Mouse (Mus musculus): ENCODE data around the gene Flt1. TPM values are rescaled to one million over a fixed set of nuclear protein-coding genes. Genes with fewer than 3 reads are reported as not detected.

The Flt1 gene
- polyA plus RNA-seq, 2 experiments, result 1.1 to 1.9 TPM

DNA sequence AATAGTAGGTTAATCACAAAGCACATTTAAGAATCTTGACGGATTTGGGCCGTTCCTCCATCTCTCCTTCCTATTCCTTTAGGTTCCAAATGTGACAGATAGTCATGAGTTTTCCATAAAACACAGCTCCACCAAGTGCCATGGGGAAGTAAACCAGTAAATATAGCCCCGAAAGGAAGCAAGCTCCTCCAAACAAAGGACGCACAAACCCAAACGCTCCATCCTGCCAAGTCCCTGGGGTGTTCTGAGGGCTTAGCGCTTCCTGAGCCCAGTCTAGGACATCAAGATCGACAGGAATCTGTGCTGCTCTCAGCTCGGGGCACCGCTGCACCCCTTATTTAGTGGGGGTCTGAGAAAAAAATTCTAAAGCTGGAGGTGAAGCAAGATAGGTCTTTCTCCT, 141.2 kb downstream of the Flt1 start:
- Histone ChIP-seq H3K4me3 (ENCODE audit: insufficient read depth in 1 of 2, low read depth in 2 of 2, low read length in 2 of 2) (no peak overlapping the region), H3K9me3 (ENCODE audit: control insufficient read depth, low read length) (no peaks in the 10 kb centered on the region), H3K9ac (replicated peaks) (no peak overlapping the region), H3K27ac (no peak overlapping the region), H3K4me2 (ENCODE audit: low read depth) (no peak overlapping the region), H3K27me3 (ENCODE audit: control insufficient read depth, insufficient read depth, low read length) (no peaks in the 10 kb centered on the region), H3K36me3 (replicated peaks; ENCODE audit: control insufficient read depth, insufficient read depth, low read depth) (no peaks in the 10 kb centered on the region), H3K4me1 (replicated peaks; ENCODE audit: control insufficient read depth in 2 of 2, insufficient read depth in 2 of 2, low read length in 1 of 2) (no peaks in the 10 kb centered on the region)
- ATAC-seq (ENCODE audit: insufficient read depth) (no peak), DNase-seq (ENCODE audit: low read depth in 3 of 3, low spot score in 3 of 3) (no peak)
- 36% methylated on average over 9 of the region's 9 CpGs for WGBS (ENCODE audit: insufficient replicate concordance)
- TF ChIP-seq CTCF (IDR thresholded peaks at IDR 0.05; ENCODE audit: low read depth) (no peak), EP300 (IDR thresholded peaks at IDR 0.05; ENCODE audit: low read depth) (no peak)

DNA sequence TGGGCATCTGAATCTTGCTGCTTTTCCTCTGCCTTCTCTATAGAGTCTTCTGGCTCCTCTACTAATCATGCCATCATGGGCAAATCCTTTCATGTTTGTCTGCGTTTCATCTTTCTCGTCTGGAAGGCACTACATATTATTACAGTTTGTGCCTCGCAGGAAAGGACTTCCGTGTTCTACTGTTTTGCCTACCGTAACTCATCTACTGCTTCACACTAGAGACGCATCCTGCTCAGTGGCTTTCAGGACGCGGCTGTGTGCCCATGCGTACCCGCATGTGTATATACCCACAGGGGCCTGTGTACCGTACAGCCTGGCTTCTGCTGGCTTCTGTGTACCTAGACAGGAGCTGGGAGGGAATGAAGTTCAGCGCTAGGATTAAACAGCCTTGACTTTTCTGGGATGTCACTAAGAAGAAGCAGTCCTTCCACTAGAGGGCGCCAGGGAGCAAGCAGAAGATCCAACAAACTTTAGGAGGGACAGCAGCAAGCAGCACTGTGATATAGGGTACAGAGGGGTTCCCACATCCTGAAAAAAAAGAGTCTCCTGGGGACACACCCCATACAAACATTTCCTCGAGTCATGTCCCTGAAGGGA, 142.0 kb downstream of the Flt1 start:
- no peak for ATAC-seq (ENCODE audit: insufficient read depth)
- Histone ChIP-seq H3K27ac (no peak overlapping the region), H3K4me3 (ENCODE audit: insufficient read depth in 1 of 2, low read depth in 2 of 2, low read length in 2 of 2) (no peak overlapping the region), H3K4me2 (ENCODE audit: low read depth) (no peak overlapping the region), H3K4me1 (replicated peaks; ENCODE audit: control insufficient read depth in 2 of 2, insufficient read depth in 2 of 2, low read length in 1 of 2) (no peaks in the 10 kb centered on the region), H3K9ac (replicated peaks) (no peak overlapping the region), H3K9me3 (ENCODE audit: control insufficient read depth, low read length) (no peaks in the 10 kb centered on the region), H3K27me3 (ENCODE audit: control insufficient read depth, insufficient read depth, low read length) (no peaks in the 10 kb centered on the region), H3K36me3 (replicated peaks; ENCODE audit: control insufficient read depth, insufficient read depth, low read depth) (no peaks in the 10 kb centered on the region)
- DNase-seq (ENCODE audit: low read depth in 3 of 3, low spot score in 3 of 3), result peak in 1 of 3 experiments; percentile 29
- TF ChIP-seq EP300 (IDR thresholded peaks at IDR 0.05; ENCODE audit: low read depth), result no peak
- TF ChIP-seq CTCF (IDR thresholded peaks at IDR 0.05; ENCODE audit: low read depth), result peak; percentile 90
- WGBS (ENCODE audit: insufficient replicate concordance), result 38% methylated on average over 14 of the region's 14 CpGs

DNA sequence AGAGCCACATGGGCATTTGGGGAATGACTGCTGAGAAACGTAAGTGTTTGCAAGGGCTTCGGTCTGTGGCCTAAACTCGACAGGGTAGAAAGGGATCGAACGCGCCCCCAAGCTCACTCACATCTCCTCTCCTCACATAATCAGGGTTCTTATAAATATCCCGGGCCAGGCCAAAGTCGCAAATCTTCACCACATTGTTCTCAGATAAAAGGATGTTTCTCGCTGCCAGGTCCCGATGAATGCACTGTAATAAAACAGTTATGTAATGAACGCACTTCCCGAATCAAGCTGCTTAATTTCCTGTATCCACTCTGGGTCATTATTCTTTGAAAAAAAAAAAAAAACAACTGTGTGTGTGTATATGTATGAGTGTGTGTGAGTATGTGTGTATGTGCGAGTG, 145.6 kb downstream of the Flt1 start:
- Histone ChIP-seq H3K9me3 (ENCODE audit: control insufficient read depth, low read length) (no peaks in the 10 kb centered on the region), H3K27ac (no peak overlapping the region), H3K4me1 (replicated peaks; ENCODE audit: control insufficient read depth in 2 of 2, insufficient read depth in 2 of 2, low read length in 1 of 2) (no peaks in the 10 kb centered on the region), H3K27me3 (ENCODE audit: control insufficient read depth, insufficient read depth, low read length) (no peaks in the 10 kb centered on the region), H3K9ac (replicated peaks) (no peak overlapping the region), H3K4me3 (ENCODE audit: insufficient read depth in 1 of 2, low read depth in 2 of 2, low read length in 2 of 2) (no peak overlapping the region), H3K4me2 (ENCODE audit: low read depth) (no peak overlapping the region), H3K36me3 (replicated peaks; ENCODE audit: control insufficient read depth, insufficient read depth, low read depth) (no peaks in the 10 kb centered on the region)
- ATAC-seq (ENCODE audit: insufficient read depth) (no peak), DNase-seq (ENCODE audit: low read depth in 3 of 3, low spot score in 3 of 3) (no peak)
- TF ChIP-seq EP300 (IDR thresholded peaks at IDR 0.05; ENCODE audit: low read depth), result no peak
- no peak for TF ChIP-seq CTCF (IDR thresholded peaks at IDR 0.05; ENCODE audit: low read depth)
- WGBS (ENCODE audit: insufficient replicate concordance), result 80% methylated on average over 13 of the region's 13 CpGs

- H3K4me3 ChIP-seq (ENCODE audit: insufficient read depth in 1 of 2, low read depth in 2 of 2, low read length in 2 of 2), result no peak overlapping the region
- ATAC-seq (ENCODE audit: insufficient read depth), result no peak
- WGBS (ENCODE audit: insufficient replicate concordance), result 58% methylated on average over 8 of the region's 8 CpGs
- H3K4me2 ChIP-seq (ENCODE audit: low read depth), result no peak overlapping the region
- no peak for DNase-seq (ENCODE audit: low read depth in 3 of 3, low spot score in 3 of 3)
- TF ChIP-seq EP300 (IDR thresholded peaks at IDR 0.05; ENCODE audit: low read depth), result no peak
- no peak for TF ChIP-seq CTCF (IDR thresholded peaks at IDR 0.05; ENCODE audit: low read depth)
- H3K4me1 ChIP-seq (replicated peaks; ENCODE audit: control insufficient read depth in 2 of 2, insufficient read depth in 2 of 2, low read length in 1 of 2), result no peaks in the 10 kb centered on the region
- no peaks in the 10 kb centered on the region for H3K27me3 ChIP-seq (ENCODE audit: control insufficient read depth, insufficient read depth, low read length)
- no peaks in the 10 kb centered on the region for H3K9me3 ChIP-seq (ENCODE audit: control insufficient read depth, low read length)
- H3K27ac ChIP-seq, result no peak overlapping the region
- H3K36me3 ChIP-seq (replicated peaks; ENCODE audit: control insufficient read depth, insufficient read depth, low read depth), result no peaks in the 10 kb centered on the region
- H3K9ac ChIP-seq (replicated peaks), result no peak overlapping the region
Observed at GRCm38 (mm10) chr5:147579691-147580090, 146.1 kb downstream of the Flt1 start.

DNA sequence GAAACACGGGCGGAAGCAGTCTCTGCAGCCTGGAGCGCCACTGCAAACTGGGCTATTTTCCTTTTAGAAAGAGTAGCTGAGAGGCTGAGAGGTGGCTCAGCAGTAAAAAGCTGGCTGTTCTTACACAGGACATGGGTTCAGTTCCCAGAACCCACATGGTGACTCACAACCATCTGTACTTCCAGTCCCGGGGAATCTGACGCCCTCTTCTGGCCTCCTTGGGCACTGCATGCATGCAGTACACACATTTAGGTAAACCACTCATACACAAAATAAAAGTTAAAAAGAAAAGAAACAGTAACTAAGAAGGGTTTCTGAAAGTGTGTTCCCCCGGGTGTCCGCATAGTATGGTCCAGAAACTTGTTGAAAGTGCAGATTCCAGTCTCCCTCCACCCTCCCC, 146.7 kb downstream of the Flt1 start:
- no peaks in the 10 kb centered on the region for H3K36me3 ChIP-seq (replicated peaks; ENCODE audit: control insufficient read depth, insufficient read depth, low read depth)
- TF ChIP-seq CTCF (IDR thresholded peaks at IDR 0.05; ENCODE audit: low read depth) (peak; percentile 52), EP300 (IDR thresholded peaks at IDR 0.05; ENCODE audit: low read depth) (no peak)
- H3K4me1 ChIP-seq (replicated peaks; ENCODE audit: control insufficient read depth in 2 of 2, insufficient read depth in 2 of 2, low read length in 1 of 2), result no peaks in the 10 kb centered on the region
- no peaks in the 10 kb centered on the region for H3K27me3 ChIP-seq (ENCODE audit: control insufficient read depth, insufficient read depth, low read length)
- H3K4me2 ChIP-seq (ENCODE audit: low read depth), result no peak overlapping the region
- no peak overlapping the region for H3K27ac ChIP-seq
- H3K9me3 ChIP-seq (ENCODE audit: control insufficient read depth, low read length), result no peaks in the 10 kb centered on the region
- WGBS (ENCODE audit: insufficient replicate concordance), result 78% methylated on average over 7 of the region's 7 CpGs
- no peak for ATAC-seq (ENCODE audit: insufficient read depth)
- H3K9ac ChIP-seq (replicated peaks), result no peak overlapping the region
- no peak overlapping the region for H3K4me3 ChIP-seq (ENCODE audit: insufficient read depth in 1 of 2, low read depth in 2 of 2, low read length in 2 of 2)
- no peak for DNase-seq (ENCODE audit: low read depth in 3 of 3, low spot score in 3 of 3)

Data from liver, embryonic 14.5 days (tissue).